Mouse (Mus musculus) gonadal fat pad, adult 2 months (tissue): ENCODE data around the gene Pla2g3. TPM values are rescaled to one million over a fixed set of nuclear protein-coding genes. Genes with fewer than 3 reads are reported as not detected.

Experiments
- DNase-seq: peaks from one replicate; pipeline ENCODE4 v3.0.0-alpha.2; 2012; ENCODE audit warnings: low read depth
- polyA plus RNA-seq: library from polyadenylated mRNA; depleted of rRNA; stranded (reverse); fragments of >200 nt; gene quantifications from 2 replicates; pipeline ENCODE4 v1.2.3, GENCODE M21; 2012

Gene Pla2g3
- polyA plus RNA-seq, 1 experiment, result 0.27 TPM

GRCm38 (mm10) chr11:3492748-3493147, 4.7 kb downstream of the Pla2g3 start:
- no peak for DNase-seq

- no peak for DNase-seq
Observed at GRCm38 (mm10) chr11:3494857-3495256, 6.8 kb downstream of the Pla2g3 start.

GRCm38 (mm10) chr11:3495496-3495895, 7.4 kb downstream of the Pla2g3 start:
- DNase-seq, result no peak

DNA sequence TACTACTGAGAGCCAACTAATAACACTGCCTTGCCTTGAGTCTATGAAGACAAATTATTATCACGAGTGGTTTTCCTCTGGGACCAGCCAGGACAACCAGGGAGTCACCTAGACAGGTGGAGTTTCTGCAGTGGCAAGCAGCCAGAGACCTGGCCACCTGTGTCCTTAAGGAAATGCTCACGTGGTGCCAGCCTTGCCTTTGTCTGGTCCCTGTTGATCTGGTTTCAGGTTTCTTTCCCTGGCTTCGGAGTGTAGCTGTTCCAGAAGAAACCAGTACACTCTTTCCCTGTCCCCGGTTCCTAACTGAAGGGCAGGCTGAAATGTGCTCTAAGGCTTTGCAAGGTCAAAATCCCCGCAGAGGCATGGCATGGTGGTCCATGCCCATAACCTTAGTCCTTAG, 8.7 kb downstream of the Pla2g3 start:
- DNase-seq, result no peak

DNA sequence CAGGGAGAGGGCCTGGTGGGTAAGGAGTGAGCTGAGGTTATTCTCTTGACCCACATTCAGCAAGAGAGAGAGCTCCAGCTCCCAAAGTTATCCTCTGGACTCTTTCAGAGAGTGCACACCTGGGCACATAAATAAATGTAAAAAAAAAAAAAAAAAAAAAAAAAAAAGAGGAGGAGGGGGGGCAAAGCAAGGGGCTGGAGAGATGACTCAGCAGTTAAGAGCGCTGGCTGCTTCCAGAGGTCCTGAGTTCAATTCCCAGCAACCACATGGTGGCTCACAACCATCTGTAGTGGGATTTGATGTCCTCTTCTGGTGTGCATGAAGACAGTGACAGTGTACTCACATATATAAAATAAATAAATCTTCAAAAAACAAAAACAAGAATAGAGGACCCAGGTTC, 9.2 kb downstream of the Pla2g3 start:
- DNase-seq, result no peak

DNA sequence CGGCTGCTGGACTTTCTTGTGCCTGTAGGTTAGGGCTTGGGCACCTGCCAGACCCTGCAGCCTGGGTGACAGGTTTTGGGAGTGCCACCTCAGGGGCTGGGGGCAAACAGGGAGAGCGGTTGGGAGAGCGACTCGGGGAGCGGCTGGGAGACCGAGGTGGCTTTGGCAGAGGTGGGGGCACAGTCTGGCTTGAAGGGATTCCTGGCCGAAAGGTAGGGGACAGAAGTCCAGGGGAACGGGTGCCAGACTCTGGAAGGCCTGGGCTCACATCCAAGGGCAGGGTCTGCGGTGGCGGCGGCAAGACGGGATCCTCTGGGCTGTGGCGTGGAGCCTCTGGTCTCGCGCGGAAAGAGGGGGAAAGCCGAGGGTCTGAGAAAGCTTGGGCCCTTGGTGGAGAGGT, 14.0 kb downstream of the Pla2g3 start:
- no peak for DNase-seq

DNA sequence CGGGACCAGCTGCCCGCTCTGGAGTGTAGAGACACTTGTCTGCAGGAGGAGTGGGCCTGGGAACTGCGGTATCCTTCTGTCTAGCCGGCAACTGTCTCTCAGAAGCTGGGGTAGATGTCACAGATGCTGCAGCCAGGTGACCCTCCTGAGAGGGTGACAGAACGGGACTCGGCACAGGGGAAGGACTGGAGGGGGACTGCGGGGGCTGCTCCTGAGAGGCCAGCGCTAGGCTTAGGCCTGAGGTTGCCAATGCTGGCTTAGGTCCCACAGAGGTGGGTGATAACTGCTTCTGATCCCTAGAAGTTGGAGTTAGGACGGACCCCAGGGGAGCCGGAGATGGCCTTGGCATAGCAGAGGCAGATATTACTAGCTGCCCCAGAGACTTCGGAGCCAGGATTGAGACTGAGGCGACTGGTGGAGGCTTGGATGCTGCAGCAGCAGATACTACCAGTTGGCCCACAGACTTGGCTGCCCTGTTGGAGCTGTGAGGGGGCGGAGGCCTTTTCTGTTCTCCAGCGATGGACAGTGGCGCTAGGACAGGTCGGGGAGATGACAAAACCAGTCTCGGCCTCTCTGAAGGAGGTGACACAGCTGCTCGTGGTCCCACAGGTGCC, 14.5 kb downstream of the Pla2g3 start:
- no peak for DNase-seq

DNA sequence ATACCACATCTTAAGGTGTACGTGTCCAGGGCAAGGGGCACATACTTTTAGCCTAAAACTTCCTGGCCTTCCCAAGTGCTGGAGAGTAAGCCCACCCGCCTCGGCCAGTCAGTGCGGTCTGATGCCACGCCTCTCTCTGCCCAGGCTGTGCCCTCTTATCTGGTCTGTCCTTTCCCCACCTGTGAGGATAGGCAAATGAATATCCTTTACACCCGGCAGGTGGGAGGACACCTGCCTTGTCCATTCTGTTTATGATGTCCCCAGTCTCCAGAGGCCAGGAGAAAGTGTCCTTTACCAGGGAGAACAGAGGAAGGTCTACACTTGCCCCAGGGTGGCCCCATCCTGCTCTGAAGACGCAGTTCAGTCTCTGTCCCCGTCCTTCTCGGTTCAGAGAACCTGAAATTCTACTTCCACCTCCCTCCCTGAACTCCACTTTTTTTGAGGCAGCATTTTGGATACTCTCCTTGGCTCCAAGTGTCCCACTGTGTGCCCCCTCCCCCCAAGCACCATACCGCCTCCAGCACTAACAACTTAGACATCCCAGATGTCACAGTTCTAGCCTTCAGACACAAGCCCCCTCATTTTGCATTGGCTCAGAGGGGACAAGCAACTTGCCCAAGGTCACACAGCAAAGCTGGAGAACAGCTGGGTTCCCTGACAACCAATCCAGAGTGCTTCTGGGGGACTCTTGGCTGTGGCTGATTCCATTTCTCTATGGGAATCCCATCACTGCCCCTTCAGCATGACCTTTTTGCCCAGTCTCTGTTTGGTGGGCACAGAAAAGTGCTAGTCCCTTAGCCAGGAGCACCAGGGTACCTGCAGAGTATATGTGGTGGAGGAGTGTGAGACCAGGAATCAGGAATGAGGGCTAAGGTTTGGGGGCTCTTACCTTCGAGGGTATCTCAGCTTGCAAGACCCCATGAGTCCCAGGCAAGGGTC, 15.9 kb downstream of the Pla2g3 start:
- DNase-seq, result no peak

GRCm38 (mm10) chr11:3508226-3508625, 20.1 kb downstream of the Pla2g3 start:
- DNase-seq, result no peak

DNA sequence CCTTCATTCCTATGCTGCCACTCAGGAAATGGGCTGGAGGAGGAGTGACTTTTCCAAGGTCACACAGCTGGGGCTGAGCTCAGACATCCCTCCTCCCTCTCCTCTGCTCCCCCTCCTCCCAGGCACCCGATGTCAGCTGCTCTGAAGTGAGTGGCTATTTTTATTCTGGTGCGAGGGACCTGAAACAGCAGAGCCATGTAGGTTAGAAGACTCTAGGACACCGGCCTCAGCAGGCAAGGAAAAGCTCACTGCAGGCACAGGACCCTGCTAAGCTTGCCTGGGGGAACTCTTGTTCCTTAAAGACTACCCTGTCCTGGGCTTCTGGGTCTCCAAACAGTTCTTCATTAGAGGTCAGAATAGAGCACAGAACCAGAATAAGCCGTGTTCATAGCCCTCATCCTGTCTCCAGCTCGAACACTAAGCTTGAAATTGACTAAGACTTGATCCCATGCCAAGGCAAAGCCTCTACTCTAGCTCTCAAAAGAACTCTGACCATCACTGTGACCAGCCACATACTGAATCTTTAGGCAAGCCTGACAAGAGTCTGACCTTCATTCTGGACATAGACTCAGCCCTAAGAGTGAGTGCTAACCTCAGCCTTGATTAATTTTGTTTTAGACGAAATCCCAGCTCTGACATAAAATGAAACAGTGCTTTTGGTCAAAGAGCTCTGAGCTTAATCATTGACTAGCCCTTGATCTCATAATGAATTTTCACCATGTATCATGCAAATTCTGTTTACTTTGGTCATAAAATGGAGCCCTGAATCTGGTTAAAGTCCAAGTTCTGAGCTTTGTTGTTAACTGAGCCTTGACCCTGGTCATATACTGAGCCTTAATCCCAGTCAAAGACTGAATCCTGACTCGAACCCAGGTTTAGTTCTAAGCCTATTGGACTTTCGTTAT, 21.3 kb downstream of the Pla2g3 start:
- no peak for DNase-seq

DNA sequence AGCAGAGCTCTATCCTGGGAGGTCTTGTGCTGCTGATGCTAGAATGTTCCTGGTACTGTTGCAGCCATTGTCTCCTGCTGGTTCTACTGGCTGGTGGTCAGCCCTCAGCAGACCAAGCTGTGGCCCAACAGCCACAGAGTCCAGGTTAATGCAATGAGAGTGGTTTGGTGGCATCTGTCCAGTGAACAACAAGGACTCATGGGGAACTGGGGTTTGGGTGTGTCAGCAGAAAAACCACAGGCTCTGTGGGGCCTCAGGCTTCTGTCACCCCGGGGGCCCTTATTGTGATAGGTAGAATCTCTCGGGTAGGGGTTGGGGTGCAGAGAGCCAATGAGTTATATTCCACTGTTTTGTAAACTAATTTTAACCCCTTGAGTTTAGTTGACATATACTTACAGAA, 22.2 kb downstream of the Pla2g3 start:
- no peak for DNase-seq

- no peak for DNase-seq
Observed at GRCm38 (mm10) chr11:3513291-3513690, 25.2 kb downstream of the Pla2g3 start.

GRCm38 (mm10) chr11:3514529-3515054, 26.5 kb downstream of the Pla2g3 start, which contains the start of gene Selenom:
TSS of gene Selenom (plus strand) at chr11:3514684.
- DNase-seq, result no peak

- no peak for DNase-seq
Observed at GRCm38 (mm10) chr11:3515216-3515615, 27.1 kb downstream of the Pla2g3 start.

- DNase-seq, result no peak
Observed at GRCm38 (mm10) chr11:3515637-3516036, 27.6 kb downstream of the Pla2g3 start.

DNA sequence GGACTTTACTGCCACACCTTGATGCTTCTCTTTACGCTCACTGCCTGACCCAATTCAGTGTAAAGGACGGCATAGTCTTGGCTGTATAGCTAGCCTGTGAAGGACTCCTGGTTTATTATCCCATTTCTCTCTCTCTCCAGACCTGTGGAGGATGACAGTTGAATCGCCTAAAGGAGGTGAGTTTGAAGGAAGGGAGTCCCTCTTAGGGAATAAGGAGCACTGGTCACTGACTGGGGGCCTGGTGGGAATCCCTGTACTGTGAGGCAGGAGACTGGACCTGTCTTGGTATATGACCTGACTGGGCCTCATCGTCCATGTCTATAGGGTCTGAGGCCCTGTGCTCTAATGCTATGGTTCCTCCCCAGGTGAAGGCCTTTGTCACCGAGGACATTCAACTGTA, 28.0 kb downstream of the Pla2g3 start:
- no peak for DNase-seq

- no peak for DNase-seq
Observed at GRCm38 (mm10) chr11:3516859-3517845, 29.1 kb downstream of the Pla2g3 start.

DNA sequence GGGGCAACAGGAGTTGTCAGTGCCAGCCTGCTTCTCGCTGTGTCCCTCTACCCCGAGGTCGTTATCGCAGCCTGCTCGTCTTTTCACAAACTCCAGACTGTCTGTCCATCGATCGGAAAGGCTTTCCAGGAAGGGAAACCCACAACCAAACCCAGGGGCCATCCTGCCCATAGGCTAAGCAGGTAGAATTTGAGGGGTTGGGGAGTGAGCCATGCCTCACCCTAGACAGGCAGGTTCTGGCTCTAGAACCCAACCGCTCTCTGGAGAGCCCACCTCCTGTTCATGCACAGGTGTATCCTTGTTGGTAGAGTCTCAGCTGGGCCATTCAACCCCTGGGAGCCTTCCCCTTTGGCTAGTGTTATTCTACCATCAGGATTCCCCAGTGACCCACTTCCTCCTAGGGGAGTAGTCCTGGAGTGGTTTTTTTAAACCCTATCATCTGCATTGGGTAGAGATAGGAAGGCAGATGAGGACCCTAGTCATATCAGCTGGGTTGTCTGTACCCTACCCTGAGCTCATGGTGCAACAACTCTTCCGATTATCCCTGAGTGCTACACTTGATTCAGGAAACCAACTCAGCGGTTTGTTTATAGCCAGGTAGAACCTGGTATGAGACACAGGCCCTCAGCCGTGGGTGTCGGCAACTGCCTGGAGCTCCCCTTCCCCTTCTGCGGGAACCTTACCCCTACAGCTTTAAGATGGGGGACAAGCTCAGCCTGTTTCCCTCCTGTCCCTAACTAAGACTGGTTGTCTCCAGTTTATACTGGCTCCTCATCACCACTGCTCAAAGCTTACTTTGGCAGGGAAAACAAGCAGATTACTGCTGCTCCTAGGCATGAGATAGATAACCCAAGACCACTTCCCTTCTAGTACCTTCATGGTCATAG, 30.0 kb downstream of the Pla2g3 start:
- no peak for DNase-seq

GRCm38 (mm10) chr11:3519051-3519726, 31.1 kb downstream of the Pla2g3 start:
- no peak for DNase-seq
